Mouse (Mus musculus): ENCODE data around the gene Enthd1.

Enthd1 gene

DNA sequence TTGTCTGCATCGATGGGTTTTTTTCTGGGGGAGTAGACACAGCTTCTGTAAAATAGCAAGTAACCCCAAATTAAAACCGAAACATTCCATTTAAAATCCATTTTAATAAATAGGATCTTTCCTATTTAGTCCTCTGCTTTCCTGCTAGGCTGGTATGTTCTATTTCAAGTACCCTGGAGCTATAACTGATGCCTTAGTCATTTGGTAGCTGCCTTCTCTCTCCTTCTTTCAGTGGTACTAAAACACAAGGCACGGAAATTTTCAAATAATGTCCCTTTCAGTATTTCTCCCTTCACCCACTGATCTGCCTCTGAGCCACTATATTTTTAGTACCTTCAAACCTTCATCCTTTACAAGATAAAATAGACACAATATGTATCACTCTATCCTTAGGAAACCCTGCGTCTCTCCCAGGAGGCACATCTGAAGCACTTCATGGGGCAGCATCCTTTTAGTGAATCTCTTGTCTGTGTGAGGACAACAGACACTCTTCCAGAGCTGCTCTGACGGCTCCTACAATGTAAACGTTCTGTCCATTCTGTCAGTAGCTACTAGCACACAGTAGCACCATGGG lies 90.4 kb downstream of the Enthd1 start:
- DNase-seq, result no peak

DNA sequence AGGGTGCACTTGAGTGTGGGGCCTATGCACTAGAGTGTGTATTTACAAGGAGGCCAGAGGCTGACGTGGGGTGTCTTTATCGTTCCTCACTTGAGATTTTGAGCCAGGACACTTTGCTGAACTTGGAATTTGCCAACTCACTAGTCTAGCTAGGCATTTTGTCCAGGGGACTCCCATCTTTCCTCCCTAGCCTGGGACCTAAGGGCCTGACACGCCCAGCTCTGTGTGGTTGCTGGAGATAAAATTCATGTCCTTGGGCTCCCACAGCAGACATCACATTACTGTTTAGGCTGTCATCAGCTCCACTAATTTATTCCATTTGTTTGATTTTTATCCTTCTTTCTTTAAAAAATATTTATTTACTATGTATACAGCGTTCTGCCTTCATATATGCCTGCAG lies 97.1 kb downstream of the Enthd1 start:
- no peak for DNase-seq

DNA sequence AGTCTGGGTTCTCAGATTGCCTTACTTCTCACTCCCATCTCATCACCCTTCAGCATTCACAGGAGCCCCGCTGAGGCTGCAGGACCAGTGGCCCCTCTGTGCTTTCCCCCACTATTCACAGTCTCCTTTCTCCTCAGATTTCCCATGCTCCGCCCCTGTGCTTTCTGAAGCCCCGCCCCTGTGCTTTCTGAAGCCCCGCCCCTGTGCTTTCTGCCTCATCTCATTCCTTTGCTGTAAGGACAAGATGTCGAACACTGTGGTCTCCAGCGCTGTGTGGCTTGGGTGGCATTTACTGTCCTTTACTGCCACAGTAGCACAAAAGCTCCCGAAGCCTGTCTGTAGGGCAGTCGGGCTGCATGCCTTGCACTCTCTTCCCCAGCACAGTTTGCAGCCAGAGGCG lies 102.8 kb downstream of the Enthd1 start:
- DNase-seq, result peak in 1 of 2 experiments; percentile 39

- no peak for DNase-seq
Measured at GRCm38 (mm10) chr15:80461446-80461845, 103.5 kb downstream of the Enthd1 start.

DNA sequence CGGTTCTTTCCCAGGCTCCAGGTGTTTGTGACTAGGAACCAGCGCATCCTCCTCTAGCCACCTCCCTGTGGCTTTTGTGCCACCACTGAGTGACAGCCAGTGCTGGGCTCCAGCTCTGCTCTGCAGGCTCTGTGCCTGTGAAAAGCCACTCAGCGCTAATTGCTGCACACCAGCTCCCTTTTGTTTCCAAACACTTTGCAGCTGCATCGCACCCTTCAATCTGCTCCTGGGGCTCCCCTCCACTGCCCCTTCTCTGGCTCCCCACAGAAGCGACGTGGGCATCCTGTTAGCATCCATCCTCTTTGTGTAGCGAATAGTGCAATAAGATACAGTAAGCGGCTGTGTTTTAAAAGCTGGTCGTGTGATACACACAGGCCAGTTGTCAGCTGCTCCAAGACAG lies 104.9 kb downstream of the Enthd1 start:
- DNase-seq, result no peak

DNA sequence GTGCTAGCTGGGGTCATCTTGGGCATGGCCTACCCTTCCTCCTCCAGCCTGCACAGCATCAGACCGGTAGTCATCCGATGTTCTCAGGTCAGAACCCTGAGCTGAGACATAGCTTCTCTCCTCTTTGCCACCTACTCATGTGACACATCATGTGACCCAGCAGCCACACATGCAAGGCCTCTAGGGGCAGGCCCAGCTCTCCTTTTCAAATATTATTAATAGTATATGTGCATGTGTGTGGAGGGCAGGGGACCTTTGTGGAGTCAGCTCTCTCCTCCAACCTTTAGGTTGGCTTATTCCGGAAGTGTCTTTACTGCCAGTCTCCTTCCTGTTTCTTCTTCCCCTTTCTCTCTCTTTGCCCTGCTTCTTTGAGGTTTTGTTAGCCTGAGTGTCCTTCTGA lies 107.0 kb downstream of the Enthd1 start:
- no peak for DNase-seq

DNA sequence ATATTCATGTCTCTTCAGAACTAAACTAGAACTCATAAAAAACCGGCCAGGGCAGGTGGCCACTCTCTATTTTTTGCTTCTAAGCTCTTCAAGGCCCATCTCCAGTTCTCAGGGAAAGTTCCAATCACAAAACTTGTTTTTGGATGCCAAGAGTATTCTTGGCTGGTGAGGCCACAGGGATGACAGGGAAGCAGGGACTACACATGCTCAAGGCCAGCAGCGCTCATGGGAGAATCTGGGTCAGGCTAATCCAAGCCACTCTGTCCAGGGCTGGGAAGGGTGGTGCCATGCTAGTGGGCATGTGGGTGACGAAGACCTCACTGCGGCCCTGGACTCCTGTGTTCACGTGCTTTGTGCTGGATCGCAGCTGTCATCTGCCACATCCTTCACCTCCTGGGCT lies 110.5 kb downstream of the Enthd1 start:
- DNase-seq, result no peak

DNA sequence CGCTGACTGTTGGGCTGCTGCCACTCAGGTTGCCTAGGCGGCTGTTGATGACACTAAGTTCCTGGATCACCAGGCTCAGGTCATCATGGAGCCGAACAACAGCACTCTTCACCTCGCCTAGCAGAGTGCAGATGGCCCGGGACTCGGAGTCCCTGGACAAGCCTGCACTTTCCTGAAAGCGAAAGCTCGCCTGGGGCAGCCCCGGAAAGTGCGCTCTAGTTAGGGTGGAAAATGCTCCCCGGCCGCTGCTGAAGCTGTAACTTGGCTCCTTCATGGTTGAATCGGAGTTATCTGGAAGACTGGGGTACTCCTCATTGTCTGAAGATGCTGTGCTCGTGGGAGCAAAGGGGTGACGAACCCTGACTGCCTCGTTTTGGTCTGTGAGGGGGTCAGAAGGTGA lies 112.5 kb downstream of the Enthd1 start:
- DNase-seq, result no peak

DNA sequence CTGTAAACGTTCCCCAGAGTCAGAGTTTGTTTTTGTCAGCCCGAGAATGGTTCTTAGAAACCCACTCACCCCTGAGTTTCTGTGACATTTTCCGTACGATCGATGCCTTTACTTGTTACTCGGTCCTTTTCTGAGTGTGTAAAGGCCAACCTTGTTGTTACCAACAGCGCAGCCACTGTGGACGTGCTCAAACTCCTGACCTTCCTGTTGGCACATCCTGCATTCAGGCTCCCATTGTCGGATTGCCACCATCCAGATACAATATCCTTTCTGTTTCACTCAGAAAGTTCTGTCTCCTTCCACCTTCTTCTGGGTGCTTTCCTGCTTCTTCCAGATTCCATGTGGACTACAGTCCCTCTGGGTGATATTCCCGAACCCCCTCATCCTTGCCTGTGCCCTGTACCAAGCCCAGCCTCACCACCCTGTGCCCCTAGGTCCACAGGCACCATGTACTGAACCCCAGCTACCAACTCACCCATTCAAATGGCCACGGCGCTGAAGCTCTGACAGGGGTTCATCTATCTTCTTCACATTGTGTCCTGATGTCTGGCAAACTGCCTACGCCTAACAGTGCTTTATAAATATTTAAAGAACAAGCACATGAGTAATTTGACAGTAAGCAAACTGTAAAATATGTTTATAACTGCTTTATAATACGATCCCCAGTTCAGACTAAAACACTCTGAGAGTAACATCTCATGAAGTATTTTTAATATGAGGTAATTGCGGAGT lies 118.8 kb downstream of the Enthd1 start:
- DNase-seq, result no peak

DNA sequence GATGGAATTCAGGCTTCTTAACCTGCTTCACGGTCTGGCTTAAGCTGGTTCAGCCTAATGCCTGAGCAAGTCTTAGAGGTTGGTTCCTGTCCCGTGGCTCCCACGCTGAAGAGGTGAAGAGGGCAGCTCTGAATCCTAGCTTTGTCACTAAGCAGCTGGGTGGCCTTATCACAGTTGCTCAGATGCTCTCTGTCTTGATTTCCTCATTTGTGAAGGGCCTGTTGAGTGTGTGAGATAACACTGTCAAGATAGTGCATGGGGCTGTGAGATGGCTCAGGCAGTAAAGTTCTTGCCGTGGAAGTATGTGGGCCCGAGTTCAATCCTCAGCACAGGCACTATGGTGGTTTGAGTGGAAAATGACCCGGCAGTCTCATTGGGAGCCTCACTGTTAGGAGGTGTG lies 124.8 kb downstream of the Enthd1 start:
- no peak for DNase-seq

DNA sequence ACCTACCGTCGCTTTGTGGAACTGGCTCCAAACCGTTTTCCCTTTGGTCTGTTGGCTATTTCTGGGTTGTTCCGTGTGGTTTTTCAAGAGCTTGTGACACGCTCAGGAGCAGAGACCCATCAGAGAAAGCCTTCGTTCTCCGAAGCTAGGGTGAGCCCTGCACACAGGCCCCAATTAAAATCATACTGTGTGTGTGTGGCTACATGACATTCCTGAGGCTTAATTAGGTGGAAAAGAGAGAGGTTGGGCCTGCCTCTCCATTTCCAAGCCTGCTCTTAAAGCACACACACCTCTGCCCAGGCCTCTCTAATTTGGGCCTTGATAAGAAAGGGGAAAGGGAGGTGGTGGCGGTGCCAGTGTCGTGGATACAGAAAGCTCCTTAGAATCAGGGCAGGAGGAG lies 126.5 kb downstream of the Enthd1 start:
- DNase-seq, result peak; percentile 32 to 65

GRCm38 (mm10) chr15:80437996-80438395 lies 127.0 kb downstream of the Enthd1 start:
- no peak for DNase-seq

GRCm38 (mm10) chr15:80436961-80437360 lies 128.0 kb downstream of the Enthd1 start:
- no peak for DNase-seq

DNA sequence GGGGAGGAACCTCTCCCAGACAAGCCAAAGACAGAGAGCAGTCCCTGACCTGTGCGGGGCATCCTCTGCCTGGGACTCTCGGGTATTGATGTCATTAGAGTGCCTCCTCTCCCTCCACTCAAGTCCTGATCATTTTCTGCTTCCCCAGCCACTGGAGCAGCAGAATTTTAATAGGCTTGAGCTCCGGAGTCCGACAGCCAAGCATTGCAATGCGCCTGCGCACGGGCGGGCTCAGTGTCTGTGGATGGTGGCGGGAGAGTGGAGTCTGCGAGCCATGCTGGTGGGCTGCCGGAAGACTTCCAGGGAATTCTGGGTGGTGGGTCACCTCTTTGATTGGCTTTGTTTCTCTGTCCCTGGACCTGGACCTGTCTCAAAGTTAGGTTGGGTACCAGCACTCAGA lies 134.6 kb downstream of the Enthd1 start:
- no peak for DNase-seq

- DNase-seq, result peak in 1 of 2 experiments; percentile 50
Measured at GRCm38 (mm10) chr15:80418146-80418545, 146.8 kb downstream of the Enthd1 start.

DNA sequence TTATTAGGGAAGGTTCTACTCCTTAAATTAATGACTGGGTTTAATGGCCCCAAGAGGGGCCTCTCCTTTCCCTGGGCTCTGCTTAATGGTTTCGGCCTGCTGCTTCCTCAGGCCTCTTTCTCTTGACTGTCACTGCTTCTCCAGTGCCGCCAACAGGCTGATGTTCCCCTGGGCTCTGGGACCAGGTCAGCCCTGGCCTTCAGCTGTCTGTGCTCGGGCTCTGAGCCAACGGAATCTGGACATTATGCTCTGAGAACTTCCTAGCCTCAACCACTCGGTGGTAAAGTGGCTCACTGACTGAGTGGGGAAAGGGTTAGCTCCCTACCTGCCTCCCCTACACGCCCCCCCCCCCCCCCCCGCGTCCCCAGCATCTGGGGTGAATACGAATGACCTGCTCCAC lies 147.9 kb downstream of the Enthd1 start:
- no peak for DNase-seq

GRCm38 (mm10) chr15:80415132-80415531 lies 149.8 kb downstream of the Enthd1 start:
- no peak for DNase-seq

DNA sequence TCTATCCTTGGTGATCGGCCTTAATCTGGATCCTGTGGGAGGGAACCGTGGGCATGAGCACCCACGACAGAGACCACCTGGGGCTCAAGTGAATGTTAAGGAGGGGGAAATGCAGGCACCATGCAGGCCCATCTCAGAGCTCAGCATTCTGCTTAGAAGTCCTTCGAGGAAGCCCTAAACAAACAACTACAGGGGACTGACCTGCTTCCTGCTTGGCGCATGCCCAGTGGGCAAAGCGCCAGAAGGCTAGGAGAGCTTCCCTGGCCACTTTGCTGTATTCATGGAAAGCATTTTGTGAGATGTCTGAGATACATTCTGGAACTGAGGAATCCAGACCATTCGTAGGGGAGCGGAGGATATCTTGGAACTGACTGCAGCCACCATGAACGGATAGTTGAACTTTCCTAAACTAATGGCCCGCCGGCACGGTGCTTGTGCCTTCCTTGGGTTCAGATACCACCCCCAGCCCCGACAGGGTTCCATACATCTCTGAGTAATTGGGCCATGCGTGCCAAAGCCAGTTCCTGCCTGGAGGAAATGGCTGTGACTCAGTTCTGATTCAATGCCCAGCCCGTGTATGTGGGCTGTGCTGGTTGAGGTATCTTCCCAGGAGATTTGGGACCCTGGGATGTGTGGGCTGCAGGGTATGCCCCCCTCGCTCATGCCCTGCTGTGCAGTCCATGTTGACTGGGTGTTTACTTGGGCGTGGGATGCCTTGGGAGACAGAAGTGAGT lies 150.8 kb downstream of the Enthd1 start:
- peak; percentile 55 to 66 for DNase-seq

GRCm38 (mm10) chr15:80413070-80413469 lies 151.9 kb downstream of the Enthd1 start:
- no peak for DNase-seq

- no peak for DNase-seq
Measured at GRCm38 (mm10) chr15:80410661-80411060, 154.3 kb downstream of the Enthd1 start.

DNA sequence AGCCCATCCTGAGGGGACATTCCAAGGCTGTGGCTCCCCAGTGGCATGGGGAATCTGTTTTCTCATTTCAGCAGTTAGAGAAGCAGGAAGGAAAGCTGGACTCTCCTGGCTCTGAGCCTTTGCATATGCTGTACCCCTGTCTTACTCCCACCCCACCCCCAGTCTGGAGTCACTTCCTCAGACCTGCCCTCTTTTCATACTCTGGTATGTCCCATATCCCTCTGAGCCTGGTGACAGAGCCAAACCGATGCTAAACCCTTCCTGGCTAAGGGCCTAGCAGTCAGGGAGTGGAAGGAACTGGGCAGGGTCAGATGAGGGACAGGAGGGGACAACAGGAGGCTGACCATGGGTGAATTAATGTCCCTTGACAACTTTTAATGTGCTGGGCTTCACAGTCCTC lies 157.1 kb downstream of the Enthd1 start:
- DNase-seq, result peak; percentile 52 to 79
